Mouse (Mus musculus) bone marrow macrophage, adult 2 months (primary cell): Measurements from ENCODE around the gene Vps18.

Experiments used
- CTCF ChIP-seq: IDR thresholded peaks from 2 replicates; pipeline ENCODE4 v1.5.1; 2012; ENCODE audit warnings: low read depth, mild to moderate bottlenecking, low read length, moderate library complexity
- POLR2A ChIP-seq: IDR thresholded peaks from 2 replicates; pipeline ENCODE4 v1.6.1; 2012; ENCODE audit warnings: mild to moderate bottlenecking, low read depth, low read length, borderline replicate concordance

DNA sequence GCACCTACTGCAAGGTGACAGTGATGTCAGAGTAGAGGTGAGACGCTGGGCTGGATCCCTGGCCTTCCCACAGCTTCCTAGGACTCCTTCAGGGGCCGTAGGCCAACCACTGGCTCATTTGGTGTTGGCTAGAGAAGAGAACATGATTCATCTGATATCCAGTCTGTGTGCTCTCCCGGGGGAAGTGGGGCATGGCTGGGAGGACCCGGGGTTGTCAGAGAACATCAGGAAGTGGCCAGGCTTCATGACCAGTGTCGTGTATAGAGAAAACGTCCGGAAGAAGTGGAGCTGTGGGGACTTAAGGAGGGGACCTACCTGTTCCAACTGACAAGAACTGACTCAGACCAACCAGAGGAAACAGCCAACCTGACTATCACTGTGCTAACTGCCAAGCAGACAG is 43.3 kb upstream of the Vps18 start:
- TF ChIP-seq CTCF (no peak), POLR2A (no peak)
